Mouse (Mus musculus) thymus, postnatal 0 days (tissue): ENCODE measurements around the gene Ciita. TPM values are rescaled to one million over a fixed set of nuclear protein-coding genes. Genes with fewer than 3 reads are reported as not detected.

Experiments
- DNase-seq: peaks from one replicate; pipeline ENCODE4 v3.0.0-alpha.2; 2015; ENCODE audit warnings: low spot score
- polyA plus RNA-seq: library from polyadenylated mRNA; unstranded; fragments of >200 nt; fragmentation: Nextera tagmentation; extraction: Ambion mirVana; gene quantifications from 2 replicates; pipeline ENCODE4 v1.2.1, GENCODE M21; 2015

Ciita gene
- polyA plus RNA-seq, 1 experiment from 2014 or later: 22.6 TPM

DNA sequence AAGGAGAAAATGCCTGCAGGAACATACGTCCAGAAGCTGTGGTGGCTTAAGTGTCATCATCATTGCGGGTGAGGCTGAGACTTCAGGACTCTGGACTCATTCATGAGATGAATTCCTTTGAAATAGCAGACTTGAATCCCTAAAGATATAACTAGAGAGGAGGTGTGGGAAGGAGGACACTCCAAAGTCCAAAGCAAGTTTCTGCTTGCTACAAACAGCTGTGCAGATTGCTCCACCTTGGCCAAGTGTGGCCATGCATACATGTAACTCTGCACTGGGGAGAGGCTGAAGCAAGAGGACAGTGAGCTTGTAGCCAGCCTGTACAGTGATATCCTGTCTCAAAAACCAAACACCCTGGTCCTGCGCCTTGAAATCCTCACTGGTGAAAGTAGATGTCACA is 7.9 kb upstream of the Ciita start:
- no peak for DNase-seq

DNA sequence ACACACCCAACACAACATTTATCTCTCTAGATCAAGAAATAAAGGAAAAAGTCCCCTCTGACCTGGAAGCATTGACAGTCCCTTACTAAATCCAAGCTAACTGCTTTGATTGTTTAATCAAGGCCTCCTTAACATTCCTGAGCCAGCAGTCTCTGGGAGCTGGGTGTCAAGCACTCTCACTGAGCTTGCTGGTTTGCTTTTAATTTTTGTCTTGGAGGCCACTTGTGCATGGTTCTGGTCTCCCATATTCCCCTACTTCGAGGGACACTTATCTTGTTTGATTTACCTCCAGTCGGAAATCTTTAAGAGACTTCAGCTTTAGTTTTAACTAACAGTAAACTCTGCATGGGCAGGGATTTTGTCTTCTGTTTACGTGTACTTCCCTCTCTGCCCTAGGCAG is 4.9 kb upstream of the Ciita start:
- DNase-seq: no peak

DNA sequence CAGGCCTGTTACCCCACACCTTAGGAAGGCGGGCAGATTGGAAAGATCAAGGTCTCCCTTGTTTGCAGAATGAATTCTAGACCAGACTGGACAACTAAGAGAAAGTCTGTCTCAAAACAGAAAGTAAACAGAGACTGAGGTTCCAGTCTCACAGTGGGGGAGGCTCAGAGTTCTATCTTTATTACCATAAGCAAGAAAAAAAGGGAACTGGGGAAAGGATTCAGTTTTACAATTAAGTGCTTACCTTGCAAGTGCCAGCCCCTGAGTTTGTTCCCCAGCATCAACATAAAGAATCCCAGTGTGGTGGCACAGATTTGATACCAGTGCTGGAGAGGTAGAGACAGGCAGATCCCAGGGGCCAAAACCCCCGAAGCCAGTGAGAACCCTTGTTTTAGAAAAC is 3.9 kb upstream of the Ciita start:
- no peak for DNase-seq

DNA sequence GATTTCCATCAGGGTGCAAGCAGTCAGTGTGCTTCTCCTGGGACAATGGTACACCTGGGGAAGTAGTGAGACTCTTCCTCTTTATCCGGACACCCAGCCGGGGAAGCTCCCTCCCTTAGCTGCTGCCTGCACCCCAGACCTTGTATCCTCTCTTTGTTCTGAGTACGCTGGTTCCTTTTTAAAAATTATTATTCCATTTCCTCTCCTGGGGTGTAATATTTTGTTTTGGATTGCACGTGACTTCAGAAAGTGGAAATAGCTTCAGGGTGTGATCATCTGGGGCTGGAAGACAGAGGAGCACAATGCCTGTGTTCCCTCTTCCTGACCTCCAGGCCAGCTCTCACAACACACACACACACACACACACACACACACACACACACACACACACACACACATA is 2.5 kb downstream of the Ciita start:
- DNase-seq: no peak

DNA sequence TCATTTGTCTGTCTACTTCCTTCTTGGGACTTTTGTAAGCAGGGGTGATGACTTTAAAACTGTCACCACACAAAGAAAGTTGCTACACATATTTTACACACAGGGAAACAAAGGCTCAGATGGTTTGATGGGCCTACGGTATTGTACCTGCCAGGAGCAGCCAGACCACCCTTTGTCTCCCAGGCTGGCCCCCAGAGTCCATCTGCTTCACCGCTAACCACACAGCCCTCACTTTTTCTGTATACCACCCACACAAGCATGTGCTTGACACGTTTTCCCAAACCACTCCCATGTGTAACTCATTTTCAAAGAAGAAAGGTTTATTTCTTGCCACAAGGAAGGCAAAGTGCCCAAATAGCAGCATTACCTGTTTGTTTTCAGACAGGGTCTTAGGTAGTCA is 7.1 kb downstream of the Ciita start:
- DNase-seq: no peak

DNA sequence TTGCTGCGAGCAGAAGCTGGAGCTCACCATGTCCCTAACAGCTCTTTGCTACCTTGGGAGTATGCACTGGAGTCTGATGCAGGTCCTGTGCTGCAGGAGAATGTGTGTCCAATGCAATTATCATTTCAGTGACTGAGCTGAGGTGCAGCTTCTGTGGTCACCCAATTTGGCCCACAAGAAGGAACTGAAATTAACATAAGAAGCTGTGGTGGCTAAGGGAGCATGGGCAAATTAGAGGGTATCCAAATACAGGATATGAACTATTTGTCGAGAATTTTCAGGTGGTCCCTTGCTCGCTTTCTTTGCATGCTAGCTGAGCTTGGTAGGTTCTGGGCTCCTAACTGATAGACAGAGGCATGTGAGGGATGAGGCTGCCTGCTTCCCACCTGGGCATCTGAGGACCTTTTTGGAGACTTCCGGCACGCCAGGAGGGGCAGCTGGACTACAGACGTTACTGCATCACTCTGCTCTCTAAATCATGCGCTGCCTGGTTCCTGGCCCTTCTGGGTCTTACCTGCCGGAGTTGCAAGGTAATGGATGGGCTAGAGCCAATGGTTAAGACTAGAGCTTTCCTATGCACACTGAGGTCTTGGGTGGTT is 8.1 kb downstream of the Ciita start:
- DNase-seq: no peak

DNA sequence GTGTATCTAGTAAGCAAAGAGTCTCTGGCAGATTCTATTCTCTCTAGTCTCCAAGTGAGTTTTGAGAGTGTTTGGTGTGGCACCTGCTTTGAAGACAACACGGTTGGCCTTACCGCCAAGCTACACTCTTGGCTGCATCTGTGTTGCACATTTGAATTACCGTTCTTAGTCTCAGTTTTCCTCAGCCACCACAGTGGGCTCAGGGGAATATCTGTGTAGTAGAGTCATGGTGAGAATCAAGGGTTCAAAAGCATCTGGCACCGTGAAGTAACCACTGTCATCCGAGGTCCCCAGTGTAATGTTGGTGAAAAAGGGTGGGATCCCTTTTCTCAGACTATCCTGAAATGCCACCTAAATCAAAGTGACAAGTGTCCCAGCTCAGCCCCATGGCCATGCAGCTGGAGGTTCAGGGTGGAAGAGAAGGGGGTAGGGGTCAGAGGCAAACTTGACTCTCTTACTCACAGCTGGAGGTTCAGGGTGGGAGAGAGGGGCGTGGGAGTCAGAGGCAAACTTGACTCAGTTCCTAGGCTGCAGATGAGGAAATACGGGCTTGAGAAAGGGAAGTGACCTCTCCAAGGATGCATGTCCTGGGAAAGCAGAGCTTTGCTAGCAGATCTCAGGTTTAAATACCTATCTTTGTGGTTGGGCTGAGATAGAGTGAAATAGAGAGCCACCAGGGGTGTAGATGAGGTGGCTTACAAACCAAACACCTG is 9.1 kb downstream of the Ciita start:
- DNase-seq: no peak

DNA sequence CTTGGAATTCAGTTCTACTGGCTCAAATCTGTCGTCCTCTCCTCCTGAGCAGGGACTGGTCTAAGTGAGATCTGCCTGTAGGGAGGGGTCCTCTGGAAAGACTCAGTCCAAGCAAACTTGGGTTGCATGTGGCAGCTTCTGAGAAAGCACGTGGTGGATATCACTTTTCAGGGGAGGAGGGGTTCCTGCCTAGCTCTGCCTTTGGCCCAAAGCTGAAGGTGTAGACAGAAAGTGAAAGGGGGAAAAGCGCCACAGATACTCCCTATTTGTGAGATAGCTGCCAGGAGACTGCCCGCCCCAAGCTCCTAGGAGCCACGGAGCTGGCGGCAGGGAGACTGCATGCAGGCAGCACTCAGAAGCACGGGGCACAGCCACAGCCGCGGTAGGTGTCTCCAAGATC is 9.6 kb downstream of the Ciita start:
- DNase-seq: no peak

DNA sequence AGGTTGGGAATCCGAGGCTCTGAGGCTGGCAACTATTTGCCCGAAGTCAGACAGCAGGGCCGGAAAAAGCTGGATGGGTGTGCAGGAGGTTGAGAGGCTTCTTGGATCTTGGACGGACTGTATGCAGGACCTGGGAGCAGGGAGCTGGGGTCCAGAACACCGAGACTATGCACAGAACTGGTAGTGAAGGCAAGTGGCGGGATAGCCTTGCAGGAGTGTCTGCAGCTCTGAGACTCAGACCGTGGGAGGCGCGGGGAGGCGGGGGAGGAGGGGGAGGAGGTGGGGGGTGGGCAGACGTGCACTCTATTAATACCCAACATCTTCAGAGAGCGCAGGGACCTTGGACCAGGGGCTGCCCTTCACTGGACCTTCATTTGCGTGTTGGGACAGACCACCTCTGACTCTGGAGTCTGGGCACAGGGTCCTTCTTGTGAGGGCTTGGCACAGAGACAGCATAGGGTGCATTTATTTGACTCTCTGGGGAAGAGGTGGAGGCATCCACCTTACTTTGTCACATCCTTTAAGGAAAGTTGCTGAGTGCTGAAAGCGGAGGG is 10.1 kb downstream of the Ciita start:
- no peak for DNase-seq

DNA sequence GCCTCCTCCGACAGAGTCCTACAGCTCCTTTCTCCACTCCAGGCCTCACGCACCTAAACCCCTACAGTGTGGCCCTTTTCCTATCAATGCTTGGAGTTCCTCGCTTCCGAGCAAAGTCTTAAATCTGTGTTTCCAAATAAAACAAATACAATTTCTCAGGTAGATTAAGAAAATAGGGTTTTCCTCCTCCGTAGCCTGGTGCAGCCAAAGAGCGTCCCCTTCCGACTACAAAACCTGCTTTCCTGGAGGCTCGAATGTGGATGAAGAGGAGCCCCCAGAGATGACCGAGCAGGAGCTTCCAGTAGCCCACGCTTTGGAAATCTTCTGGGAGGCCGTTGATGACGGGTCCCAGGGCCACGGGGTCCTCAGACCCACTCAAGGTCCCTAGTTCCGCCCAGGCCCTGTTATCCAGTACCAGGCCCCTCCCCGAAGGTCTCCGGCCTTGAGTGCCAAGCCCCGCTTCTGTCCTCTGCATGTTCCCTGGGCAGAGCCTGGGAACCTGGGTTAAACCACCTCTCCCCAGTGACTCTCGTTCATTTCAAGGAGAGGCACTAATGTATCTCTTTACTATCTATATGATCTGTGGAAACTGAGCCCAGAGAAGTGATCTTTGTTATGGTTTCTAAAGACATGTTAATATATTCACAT is 10.8 kb downstream of the Ciita start:
- no peak for DNase-seq

DNA sequence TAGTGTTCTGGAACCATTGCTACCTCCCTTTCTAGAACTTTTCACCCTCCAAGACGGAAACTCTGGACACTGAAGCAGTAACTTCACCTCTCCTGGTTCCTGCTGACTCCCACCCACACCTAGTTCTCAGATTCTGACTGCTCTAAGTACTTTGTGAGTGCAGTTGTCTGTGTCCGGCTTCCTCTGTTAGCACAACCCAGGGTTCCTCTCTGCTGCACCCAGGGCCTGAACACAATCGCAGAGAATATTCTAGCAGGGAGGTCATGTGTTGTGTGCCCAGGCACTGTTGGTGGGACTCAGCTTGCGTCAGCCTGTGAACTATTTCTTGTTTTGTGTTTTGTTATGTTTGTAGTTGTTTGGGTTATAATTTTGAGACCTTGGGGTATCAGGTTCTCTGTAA is 11.9 kb downstream of the Ciita start:
- DNase-seq: no peak

DNA sequence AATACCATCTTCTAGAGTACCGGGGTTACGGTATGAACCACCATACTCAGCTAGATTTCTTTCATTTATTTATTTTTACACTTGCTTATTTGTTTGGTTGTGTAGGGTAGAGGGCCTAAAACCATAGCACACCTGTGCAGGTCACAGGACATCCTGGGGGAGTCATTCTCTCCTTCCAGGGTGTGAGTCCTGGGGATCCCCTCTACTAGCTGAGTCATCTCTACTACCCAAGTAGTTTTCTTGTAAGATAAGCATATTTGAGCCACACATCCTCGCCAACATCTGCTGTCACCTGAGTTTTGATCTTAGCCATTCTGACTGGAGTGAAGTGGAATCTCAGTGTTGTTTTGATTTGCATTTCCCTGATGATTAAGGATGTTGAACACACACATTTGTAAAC is 12.7 kb downstream of the Ciita start:
- no peak for DNase-seq

DNA sequence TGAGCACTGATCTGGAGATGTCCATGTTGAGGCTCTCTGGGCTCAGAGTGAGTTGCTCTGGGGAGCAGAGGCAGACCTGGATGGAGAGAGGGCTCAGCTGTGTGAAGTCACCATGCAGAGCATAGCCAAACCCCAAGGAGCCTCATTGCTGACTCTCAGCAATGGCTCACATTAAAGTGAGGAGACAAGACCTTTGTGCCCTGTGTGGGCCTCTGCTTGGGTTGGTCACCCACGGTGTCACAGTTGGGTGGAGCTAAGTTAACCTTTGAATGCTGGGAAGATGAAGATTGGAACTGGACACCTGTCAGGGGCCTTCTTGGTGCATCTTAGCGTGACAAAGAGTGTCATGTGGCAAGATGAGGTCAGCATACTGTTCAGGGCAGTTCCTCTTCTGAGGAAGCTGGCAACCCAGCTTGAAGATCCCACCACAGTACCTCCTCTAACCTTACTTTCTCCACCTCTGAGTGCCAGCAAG is 16.0 kb downstream of the Ciita start:
- no peak for DNase-seq

DNA sequence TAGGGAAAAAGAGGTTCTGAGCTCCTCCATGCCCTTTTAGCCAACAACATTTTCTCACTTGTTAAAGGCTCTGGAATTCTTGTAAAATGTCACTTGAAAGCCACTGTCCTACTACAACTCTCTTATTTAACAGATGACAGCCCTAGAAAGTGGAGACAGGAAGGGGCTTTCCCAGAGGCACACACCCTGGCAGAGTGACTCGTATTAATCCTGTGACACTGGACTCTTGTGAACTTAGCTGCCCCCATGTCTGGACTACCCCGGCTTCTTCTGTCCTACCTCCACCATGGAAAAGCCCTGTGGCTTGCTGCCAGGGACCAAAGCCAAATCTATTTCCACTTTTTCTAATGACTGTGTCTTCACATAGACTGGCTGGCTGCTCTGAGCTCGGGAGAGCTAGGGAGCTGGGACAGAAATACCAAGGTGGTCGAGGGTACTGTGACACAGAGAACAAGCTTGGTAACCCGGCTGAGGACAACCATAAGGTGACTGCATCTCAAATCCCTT is 18.3 kb downstream of the Ciita start:
- no peak for DNase-seq

DNA sequence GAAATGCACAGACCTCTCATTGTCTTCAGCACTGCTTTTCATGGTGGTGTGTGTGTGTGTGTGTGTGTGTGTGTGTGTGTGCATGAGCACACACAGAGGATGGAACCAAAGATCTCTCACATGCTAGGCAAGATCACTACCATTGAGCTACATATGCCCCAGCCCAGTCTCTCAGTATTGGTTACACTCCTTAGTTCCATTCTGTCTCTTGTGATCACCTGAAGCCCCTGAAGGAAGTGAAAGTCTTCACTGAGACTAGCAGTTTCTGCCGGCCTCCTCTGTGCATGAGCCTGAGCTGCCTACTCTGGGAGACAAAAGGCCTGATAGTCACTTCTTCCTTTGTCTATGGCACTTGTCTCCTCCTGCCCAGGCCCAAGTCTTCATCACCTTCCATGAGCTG is 19.3 kb downstream of the Ciita start:
- no peak for DNase-seq

DNA sequence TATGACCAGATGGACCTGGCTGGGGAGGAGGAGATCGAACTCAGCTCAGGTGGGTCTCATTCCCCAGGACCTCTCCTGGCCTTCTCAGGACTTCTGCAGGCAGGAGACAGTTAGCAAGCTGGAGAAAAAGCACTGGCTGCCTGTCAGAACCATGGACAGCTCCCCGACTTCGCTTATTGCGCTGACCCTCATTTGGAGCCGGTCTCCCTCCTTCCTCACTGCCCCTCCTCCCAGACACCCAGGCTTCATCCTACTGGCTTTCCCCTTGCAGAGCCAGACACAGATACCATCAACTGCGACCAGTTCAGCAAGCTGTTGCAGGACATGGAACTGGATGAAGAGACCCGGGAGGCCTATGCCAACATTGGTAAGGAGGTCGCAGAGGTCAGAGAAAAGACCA is 22.0 kb downstream of the Ciita start:
- DNase-seq: peak; percentile 51

DNA sequence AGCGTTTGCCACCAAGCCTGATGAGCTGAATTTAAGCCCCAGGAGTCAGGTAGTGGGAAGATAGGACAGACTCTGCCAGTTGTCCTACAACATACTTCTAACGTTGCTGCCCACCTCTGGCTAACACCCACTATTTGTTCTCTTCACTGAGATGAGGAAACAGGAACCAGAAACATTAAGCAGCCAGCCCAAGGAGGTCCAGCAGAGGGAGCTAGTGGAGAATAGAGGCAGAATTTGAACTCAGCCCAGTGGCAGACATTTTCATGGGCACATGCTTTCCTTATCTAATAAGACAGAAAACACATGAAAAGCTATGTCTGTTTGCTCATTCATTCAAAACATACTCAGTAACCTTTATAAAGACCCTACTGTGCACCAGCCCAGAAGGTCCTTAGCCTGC is 23.2 kb downstream of the Ciita start:
- DNase-seq: no peak

DNA sequence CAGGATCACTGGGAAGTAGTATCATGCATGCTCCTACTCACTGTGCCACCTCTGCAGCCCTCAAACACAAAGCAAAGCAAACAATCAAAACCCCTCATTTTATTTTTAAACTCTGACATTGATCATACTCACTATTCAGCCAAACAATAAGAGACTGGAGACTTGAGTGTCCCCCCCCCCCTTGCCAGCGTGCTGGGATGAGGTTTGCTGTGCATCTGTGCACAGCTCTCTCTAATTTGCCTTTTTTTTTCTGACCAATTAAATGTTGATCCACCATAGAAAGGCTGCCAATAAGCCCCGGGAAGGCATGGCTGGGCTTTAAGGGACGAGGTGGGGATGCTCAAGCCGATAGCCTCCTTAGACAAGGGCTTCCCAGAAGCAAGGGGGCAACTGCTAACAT is 27.6 kb downstream of the Ciita start:
- no peak for DNase-seq

DNA sequence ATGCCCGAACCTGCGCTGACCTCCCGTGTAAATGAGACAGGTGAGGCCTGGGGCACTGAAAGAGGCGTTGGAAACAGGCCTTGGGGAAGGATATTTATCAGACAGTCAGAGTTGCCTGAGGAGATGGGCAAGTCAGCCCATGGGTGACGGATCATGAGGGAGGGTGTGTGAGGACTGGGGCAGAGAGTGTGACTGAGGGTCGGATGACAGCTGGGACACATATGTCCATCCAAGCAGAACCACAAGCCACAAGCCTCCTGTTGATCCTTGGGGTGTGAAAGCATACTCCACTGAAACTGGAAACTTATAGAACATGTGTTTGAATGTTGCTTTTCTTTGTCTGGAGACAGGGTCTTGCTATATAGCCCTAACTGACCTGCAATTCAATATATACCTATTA is 28.8 kb downstream of the Ciita start:
- DNase-seq: no peak

DNA sequence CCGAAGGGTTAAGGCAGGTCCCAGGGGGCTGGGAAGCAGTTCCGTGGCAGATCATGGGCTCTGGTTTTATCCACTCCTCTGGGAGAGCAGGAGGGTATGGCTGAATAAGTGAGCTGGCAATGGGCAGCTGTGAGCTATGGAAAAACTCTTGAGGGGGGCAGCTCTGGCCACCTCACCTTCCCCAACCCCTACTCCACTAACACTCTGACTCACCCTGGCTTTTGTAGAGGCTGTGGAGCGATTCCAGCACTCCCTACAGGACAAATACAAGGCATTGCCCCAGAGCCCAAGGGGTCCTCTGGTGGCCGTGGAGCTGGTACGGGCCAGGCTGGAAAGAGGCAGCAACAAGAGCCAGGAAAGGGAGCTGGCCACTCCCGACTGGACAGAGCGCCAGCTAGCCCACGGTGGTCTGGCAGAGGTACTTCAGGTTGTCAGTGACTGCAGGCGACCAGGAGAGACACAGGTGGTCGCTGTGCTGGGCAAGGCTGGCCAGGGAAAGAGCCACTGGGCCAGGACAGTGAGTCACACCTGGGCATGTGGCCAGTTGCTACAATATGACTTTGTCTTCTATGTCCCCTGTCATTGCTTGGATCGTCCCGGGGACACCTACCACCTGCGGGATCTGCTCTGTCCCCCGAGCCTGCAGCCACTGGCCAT is 30.7 kb downstream of the Ciita start:
- no peak for DNase-seq

DNA sequence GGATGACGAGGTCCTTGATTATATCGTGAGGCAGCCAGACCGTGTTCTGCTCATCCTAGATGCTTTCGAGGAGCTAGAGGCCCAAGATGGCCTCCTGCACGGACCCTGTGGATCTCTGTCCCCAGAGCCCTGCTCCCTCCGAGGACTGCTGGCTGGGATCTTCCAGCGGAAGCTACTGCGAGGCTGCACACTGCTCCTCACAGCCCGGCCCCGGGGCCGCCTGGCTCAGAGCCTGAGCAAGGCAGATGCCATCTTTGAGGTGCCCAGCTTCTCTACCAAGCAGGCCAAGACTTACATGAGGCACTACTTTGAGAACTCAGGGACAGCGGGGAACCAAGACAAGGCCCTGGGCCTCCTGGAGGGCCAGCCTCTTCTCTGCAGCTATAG is 31.3 kb downstream of the Ciita start:
- DNase-seq: no peak
